In the genomic region with DNA sequence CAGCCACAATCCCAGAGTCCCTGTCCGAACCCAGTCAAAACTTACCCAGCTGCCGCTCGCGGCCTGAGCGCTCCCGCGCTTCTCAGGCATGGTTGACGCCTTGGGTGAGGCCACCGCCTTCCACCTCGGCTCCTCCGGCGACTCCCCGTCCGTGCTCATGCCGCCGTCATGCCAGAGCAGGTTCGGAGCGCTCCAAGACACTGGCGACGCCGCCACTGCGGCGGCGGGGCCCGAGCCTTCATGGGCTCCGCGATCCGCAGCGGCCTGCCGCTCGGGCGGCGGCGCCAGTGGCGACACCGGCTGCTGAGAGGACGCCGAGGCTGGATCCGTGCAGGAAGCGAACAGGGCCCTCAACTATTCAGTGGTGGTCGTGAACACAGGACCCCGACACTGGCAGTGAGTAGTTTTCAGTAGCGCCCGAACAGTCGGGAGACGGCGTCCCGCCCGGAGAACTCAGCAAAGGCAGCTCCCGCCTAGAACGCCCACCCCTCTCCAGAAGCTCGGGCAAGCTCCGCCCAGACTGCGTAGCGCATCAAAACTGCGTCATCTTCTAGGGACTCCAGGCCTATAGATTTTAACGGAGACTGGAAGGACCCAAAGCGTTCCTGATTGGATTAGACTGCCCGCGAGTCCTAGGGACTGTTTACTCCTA, we compare ENCODE assay signal across 8 mouse cellular contexts. TPM values are rescaled to one million over a fixed set of nuclear protein-coding genes. Genes with fewer than 3 reads are reported as not detected.
A peak's percentile ranks its signal among the peaks of the same experiment; 100 is the strongest.
DNase-seq lines count a peak whose midpoint lies in the region; ATAC-seq lines count a peak whose summit lies in the region.

A gene (minus strand): TSS at position 517 of the 652 bp plus-strand sequence.

- DNase-seq in R1 (ENCODE audit: low read depth, low spot score), result peak; percentile 99
- DNase-seq in cerebellum, postnatal 25 days, result peak; percentile 92 to 93
- peak; percentile 81 to 88 for DNase-seq in frontal cortex, postnatal 25 days (ENCODE audit: low spot score in 2 of 2)
- DNase-seq in hindbrain, embryonic 14.5 days (ENCODE audit: low spot score), result peak; percentile 97
- DNase-seq in layer of hippocampus, postnatal 36 days, result peak; percentile 94 to 95
- DNase-seq in lung, postnatal 36 days, result peak; percentile 94
- peak; percentile 97 for DNase-seq in retina, postnatal 1 day
- peak; percentile 85 to 94 for DNase-seq in urinary bladder, adult 18-20 months (ENCODE audit: low spot score in 2 of 2)

- no peaks in the 10 kb centered on the region for H3K36me3 ChIP-seq in hindbrain, embryonic 14.5 days (replicated peaks; ENCODE audit: control insufficient read depth, insufficient read depth)

- no peaks in the 10 kb centered on the region for H3K27me3 ChIP-seq in hindbrain, embryonic 14.5 days (ENCODE audit: control insufficient read depth, insufficient read depth, low read length)

- peak within 1 kb of the TSS; percentile 91 for H3K9ac ChIP-seq in hindbrain, embryonic 14.5 days

- ATAC-seq in hindbrain, embryonic 14.5 days (ENCODE audit: low FRiP score), result peak; percentile 100

- peak within 1 kb of the TSS; percentile 88 for H3K4me3 ChIP-seq in hindbrain, embryonic 14.5 days (replicated peaks; ENCODE audit: low read length)

- peak within 1 kb of the TSS; percentile 94 for H3K4me2 ChIP-seq in hindbrain, embryonic 14.5 days (replicated peaks)

- peaks cover under 1% of the 10 kb centered on the region; the same call in 1 of the 2 replicates for H3K9me3 ChIP-seq in hindbrain, embryonic 14.5 days (ENCODE audit: control insufficient read depth, low read length)

- H3K4me1 ChIP-seq in hindbrain, embryonic 14.5 days (replicated peaks; ENCODE audit: control insufficient read depth, insufficient read depth, low read length), result peaks cover 19% of the 10 kb centered on the region

- H3K27ac ChIP-seq in hindbrain, embryonic 14.5 days, result peak within 1 kb of the TSS; percentile 82

- under 1% methylated on average over 60 of the region's 60 CpGs for WGBS in hindbrain, embryonic 14.5 days

RNA-seq across cellular contexts. Expression of the gene that starts here (rescaled TPM):
- polyA plus RNA-seq in hindbrain, embryonic 14.5 days (2014; fragmentation: Nextera tagmentation; extraction: Ambion mirVana), result 33.9 and 43.4 TPM in 2 replicates
- 10 to 100 TPM; 44.6 to 47.3 TPM for total RNA-seq in layer of hippocampus, postnatal 36 days (2021)

Comparison
In these comparisons a context has a peak if more than half of its experiments do, and no peak if none do; other contexts are left out.
1. Peak in every context shown above with its lines: DNase-seq, ATAC-seq, H3K4me3 ChIP-seq and H3K27ac ChIP-seq.